Mouse (Mus musculus) heart, adult 9 months (tissue): ENCODE data around the gene Ttc21a.

Experiments
- DNase-seq, 2 experiments: peaks; one replicate each; pipeline ENCODE4 v3.0.0; 2022; ENCODE audit warnings: low spot score in 2 of 2

Gene Ttc21a

DNA sequence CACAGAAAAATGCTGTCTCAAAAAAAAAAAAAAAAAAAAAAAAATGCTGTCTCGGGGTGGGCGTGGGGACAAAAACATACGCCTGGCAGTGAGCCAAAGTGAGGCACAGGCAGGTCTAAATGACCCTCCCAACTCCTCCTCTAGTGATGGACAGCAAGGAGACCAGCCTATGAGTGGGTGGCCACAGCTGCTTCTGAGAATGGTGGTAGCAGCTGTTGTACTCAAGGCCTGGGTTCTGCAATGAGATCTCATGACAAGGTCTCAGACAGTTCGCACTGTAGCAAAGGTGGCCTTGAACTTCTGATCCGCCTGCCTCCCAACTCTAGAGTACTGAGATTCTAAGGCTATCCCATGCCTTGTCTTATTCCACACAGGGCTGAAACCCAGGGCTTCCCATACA, 4.0 kb downstream of the Ttc21a start:
- DNase-seq, result no peak

DNA sequence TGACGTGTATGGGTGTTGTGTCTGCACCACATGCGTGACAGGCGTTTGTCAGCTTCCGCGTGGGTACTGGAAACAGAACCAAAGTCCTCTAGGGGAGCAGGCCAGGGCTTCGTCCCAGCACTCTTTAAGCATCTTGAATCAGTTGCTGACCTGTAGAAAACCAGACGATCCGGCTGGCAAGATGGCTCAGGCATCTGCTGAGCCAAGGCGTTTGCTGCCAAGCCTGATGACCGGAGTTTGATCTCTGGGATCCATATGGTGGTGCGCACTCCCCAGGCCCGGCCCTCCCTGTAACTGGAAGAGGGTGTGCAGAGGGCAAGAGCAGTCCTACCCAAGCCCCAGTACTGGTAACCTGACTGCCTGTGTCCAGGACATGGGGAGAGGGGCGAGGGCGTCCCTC, 4.5 kb downstream of the Ttc21a start:
- no peak for DNase-seq

DNA sequence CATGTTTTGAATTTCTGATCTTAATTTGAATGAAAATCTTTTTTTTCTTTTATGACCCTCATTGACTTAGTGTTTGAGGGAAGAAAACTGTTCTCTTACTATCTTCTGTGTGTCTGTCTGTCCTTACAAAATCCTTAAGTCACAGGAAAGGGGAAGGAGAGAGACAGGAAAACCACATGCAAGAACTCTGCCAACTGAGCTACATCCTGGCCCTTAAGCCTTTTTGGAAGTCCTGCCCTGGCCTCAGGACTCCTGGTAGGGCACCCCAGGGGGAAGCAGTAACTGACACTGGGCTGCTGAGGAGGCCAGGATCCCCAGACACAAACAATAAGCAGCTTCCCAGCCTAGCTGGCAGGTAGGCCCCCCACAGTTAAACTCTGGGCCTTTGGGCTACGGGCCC, 5.9 kb downstream of the Ttc21a start:
- no peak for DNase-seq

DNA sequence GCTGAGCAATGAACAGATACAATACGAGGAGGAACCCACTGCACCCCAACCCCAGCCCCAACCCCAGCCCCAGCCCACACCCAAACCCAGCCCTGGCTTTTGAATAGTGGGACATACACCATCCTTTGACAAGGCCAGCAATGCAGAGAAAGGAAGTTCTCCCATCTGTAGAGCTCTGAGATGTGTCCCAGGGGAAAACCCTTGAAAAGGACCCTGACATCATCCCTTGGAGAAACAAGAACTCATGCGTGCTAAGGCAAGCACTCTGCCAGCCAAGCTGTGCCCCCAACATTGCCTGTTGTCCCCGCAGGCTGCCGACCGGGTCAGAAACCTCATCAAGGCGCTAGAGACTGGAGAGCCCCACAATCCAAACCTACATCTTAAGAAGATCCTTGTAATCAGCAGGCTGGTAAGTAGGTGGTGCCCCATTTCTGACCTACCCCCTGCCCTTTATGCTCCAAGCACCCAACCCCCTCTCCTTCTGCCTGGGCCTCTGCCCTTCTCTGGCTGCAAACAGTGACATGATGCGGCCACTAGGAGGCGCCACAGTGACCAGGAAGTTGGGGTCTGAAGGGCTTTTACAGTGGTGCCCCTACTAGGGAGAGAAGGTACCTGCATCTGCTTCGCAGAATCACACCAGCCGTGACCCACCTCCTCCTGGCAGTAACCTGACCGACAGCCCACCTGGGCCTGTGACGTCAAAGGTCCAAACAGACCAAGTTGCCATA, 7.9 kb downstream of the Ttc21a start:
- DNase-seq, result no peak

DNA sequence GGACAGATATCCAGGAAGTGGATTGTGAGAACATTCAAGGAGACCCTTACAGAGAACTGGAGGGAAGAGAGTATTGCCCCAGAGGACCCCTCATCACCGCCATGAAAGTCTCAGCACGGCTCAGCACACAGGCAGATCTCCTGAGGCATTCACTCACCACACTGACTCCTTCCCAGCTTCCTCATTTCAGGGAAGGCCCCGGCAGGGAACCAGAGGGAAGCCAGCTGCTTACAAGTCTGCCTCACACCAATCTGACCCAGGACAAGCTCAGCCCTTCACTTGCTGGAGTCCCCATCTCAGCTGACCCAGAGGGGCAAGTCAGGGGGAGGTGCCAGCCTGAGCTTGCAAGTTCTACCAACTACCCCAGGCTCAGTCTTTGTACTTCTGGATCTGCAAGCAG, 11.4 kb downstream of the Ttc21a start:
- DNase-seq, result no peak

DNA sequence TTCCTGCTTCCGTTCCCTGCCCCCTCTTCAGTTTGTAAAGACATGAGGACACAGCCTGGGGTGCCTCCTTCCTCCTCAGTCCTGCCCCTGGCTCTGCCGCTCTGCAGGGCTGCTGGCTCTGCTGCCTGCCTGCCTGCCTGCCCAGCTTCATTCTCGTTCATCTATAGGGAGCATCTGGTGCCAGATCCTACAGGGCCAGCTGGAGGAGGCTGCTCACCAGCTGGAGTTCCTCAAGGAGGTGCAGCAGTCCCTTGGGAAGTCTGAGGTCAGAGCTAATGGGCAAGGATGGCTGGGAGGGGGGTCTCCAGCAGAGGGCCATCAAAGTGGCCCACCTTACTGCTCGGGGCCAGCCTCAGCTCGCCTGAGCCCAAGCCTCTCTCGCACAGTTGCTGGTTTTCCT, 13.0 kb downstream of the Ttc21a start:
- no peak for DNase-seq

DNA sequence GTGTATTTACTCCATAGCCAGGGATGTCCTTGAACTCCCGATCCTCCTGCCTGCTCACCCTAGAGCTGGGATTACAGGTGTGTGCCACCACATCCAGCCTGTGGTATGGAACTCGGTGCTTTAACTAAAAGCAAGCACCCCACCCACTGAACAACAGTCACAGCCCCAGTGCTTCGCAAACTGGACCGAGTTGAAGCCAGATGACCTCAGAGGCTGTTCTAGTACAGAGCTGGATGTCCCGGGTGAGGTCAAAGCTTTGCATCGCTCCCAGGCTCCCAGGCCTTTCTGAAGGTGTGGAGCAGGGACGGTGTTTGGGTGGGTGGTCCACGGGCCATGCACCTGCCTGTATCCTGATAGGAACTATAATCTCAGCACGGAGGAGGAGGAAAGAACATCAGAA, 14.0 kb downstream of the Ttc21a start:
- no peak for DNase-seq

DNA sequence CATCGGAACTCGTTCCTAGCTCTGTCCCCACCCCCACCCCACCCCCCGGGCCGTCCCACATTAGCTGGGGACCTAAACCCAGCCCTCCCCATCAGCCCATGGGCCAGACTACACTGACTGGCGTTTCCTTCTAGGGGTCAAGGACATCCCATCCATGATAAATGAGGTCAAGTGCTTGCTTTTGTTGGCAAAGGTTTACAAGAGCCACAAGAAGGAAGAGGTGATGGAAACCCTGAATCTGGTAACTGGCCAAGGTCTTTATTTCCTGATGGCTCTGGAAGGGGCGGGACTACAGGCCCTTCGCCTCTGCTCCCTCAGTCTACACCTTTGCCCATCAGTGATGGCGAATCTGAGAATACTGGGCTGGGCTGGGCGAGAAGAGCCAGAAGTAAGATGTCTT, 21.4 kb downstream of the Ttc21a start:
- no peak for DNase-seq

DNA sequence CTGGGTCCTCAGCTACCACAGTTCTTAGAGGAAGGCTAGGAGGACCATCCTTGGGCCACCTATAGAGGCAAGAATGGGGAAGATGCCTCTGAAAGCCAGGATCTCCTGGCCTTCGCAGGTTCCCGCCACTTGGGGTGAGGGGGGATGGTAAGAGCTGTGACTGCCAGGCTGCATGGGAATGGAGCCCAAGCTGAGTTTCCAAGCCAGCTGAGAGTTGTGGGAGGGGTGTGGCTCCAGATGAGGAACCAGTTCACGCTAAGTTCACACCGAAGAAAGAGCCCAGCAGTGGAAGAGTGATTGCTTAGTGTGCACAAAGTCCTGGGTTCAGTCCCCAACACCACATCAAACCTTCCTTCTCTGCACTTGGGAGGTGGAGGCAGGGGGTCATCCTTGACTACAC, 24.8 kb downstream of the Ttc21a start:
- DNase-seq, result no peak

DNA sequence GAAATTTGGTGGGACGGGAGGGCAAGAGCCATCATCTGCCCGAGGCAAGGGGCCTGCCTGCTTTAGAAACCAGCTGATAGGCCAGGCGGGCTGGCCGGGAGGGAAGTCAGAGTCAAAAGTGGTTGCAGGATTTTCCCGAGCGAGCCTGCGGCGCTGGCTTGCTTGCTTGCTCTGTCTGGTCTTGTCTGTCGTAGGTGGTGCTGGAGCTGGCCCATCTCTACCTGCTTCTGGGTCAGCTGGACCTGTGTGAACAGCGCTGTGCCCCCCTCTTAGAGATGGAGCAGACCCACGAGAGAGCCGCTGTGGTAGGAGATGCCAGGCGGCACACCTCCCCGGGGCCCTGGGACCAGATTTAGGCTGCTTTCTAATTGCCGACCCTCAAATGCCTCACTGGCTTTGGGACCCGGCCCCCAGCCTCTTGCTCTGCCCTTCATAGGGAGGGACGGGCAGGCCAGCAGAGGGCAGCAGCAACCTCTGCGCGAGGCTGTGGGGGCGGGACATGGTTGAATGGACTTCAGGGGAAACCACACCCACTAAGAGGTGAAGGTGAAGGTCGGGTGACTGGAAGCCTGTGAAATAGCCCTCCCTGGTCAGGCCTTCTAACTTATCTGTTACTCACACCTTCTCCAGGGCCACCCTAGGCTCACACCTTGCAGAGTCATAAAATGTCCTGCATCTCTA, 25.7 kb downstream of the Ttc21a start:
- DNase-seq, result peak; percentile 59 to 75

DNA sequence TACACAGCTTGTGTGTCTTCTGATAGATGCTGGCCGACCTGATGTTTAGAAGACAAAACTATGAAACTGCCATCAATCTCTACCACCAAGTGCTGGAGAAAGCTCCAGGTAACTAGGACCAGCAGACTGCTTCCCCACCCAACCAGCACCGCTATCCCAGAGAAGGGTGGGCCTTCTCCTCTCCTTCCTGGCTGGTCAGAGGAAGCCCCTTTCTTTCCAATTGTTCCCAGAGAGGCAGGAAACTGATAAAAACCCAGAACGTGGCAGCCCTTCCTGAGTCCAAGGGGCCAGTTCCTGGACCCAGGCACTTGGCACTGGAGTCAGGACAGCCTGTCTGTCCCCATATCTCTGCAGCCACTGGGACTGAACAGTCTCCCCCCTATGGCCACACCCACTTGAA, 26.8 kb downstream of the Ttc21a start:
- DNase-seq, result peak; percentile 54 to 67

DNA sequence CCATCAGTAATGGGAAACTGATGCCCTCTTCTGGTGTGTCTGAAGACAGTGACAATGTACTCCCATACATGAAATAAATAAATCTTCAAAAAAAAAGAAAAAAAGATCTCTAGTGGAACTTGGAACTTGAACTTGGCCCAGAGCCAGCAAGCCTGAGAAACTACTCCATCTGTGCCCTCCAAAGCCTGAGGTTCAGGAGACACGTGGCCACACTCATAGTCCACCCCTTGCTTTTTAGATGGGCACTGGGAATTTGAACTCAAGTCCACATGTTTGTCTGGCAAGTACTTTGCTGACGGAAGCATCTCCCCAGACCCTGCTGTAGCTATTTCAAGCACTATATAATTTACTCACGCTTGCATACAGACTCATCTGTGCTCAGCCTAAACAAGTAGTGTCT, 27.8 kb downstream of the Ttc21a start:
- DNase-seq, result no peak

DNA sequence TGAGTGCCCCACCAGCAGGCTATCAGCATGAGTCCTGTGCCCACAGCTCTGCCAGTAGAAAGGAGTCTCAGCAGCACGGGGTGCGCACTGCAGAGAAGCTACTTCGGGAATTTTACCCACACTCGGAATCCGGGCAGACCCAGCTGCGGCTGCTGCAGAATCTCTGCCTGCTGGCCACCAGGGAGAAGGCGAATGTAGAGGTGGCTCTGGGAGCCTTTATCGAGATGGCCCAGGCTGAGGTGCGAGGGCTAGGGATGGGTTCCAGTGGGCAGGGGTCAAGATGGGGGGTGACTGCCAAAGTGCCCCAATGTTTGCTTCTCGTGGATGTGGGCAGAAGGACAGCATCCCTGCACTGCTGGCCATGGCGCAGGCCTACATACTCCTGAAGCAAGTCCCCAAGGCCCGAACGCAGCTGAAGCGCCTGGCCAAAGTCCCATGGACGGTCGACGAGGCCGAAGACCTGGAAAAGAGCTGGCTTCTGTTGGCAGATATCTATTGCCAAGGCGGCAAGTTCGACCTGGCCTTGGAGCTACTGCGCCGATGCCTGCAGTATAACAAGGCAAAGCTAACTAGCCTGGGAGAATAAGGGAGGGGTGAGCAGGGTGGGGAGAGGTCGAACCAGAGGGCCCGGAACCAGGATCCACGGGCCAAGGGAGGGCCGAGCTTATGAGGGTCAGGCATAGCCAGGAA, 29.0 kb downstream of the Ttc21a start:
- DNase-seq, result no peak

DNA sequence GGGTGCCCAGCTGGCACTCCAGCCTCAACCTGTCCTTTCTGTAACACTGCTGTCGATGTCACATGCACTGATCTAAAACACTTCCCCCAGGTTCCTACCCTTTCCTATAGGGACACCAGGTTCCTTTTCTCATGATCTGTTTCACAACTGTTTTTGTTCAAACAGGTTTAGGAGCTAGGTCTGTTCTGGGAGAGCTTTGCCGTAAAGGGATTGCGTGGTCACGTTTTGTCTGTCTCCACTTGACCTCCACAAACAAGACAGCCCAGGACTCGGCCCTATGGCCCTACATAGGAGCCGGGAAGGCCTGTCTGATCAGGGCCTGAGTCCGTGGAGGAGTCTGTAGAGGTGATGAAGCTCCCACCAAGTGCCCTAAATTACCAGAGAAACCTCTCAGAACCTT, 32.4 kb downstream of the Ttc21a start:
- no peak for DNase-seq

DNA sequence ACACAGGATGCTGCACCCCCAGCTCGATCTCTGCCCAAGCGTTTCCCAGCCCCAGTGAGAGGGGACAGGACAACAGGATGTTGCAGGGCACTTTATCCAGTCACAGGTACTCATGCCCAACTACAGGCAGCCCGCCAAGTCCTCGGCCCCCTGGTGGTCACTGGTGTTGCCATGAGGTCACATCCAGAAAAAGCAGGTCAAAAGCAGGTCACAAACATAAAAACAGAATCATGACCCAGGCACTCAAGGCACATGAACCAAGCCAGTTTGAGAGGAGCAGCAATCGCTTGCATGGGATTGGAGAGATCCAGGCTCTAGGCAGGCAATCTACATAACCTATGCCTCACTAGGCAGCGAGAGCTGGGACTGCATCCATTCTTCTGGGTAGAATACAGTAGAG, 32.8 kb downstream of the Ttc21a start:
- no peak for DNase-seq

DNA sequence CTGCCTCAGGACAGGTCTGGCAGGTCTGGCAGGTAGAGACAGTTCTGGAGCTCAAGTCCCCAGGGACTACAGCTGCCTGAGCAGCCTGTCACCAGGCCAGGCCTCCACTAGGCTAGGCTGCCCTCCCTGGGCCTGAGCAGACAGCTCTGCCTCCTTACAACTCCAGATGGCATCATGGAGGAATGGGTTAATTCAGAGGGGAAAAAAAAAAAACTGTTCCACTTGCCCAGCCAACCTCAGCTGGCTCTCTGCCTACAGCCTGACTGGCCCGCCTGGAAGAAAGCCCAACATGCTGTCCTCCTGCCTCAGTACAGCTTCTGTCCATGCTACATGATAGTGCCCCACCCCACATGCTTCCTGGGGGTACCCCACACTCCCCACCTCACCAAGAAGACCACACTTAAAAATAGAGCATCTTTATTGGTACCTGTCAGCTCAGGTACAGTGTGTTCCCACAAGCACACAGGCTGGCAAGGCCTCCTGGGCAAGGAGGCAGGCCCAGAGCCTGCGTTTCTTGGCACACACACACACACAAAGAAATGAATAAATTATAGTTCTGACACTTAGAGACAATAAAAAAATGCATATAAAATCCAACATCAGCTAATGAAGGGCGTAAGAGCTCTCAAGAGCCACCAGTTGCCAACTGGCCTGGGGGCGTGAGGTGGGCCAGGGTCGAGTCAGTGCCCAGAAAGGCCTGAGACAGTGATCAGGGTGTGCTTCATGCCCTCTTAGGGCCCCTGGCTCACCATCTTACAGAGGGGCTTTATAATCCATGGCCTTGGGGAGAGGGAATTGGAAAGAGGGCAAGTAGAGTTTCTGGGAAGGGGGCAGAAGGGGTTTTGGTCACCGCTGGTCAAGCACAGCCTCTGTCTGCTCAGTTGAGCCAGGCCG, 33.6 kb downstream of the Ttc21a start:
- DNase-seq, result no peak

DNA sequence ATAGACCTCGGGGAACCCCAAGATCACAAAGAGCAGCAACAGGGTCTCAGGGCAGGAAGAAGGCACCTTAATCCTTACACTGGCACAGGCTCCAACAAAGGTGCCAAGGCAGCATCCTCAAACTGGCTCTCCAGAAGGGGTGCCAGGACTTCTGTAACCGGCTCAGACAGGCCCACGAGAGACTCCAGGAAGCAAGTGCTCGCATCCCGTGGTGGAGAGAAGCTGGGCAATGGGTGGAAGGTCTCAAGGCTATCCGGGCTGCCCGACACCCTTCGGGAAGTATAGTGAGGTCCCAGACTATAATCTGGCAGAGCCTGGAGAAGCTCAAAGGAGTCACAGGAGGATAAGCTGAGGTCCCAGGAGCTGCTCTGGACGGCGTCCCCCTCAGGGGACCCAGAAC, 34.8 kb downstream of the Ttc21a start:
- DNase-seq, result no peak

DNA sequence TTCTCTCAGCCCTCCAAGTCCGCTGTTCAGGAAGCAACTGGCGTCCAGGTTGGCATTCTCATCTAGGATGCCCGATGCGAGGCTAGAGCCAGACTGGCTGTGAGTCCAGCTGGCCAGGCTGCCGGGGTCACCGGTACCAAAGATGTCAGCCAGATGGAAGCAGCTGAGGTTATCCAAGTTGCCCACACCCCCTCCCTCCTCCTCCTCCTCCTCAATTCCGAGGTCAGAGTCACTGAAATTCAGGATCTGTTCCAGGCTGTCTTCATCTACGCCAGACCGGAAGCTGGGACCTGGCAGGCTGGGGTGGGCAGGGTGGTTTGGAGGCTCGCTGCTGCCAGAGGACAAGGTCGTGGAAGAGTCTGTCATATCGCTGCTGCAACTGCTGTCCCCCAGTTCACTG, 35.2 kb downstream of the Ttc21a start:
- peak; percentile 70 to 75 for DNase-seq

DNA sequence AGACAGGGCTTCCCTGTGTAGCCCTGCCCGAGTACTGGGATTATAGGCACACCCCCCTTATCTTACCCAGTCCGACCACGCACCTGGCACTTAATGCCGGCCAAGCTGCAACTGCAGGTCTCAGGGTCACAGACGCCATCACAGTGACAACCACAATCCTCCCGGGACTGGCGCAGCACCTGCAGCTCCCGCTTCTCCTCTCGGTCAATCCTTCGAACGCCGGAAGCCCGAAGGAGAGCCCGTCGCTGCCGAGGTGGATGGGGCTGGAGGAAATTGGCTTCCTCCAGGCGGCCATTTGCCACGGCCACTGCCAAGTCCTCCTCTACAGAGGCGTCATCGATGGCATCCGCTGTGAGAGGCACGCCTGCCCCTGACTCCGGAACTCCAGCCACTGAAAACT, 35.9 kb downstream of the Ttc21a start:
- no peak for DNase-seq

DNA sequence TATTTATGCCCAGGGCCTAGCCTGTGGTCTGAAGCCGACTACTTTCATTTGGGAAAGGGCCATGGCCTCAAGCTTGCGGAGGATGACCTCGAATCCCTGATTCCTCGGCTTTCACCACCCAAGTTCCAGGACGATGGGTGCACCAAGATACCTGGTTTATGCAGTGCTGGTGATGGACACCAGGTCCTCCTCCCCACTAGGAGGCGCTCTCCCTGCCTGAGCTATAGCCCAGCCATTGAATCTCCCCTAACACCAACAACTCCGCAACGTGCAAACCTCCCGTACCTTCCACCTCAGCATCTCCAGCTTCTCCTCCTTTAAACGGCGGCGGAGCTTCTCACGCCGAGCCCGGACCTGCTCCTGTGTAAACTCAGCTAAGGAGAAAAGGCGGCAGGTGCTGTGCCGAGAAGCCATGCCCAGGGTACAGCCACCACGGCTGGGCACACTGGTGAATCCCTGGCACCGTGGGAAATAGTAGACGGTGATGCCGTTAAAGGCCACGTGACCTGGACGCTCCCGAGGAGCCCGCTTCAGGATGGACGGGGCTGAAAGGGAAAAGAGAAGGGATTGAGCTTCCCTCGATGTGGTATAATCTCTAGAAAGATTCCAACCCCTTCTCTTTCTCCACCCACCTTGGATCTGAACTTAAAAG, 36.6 kb downstream of the Ttc21a start:
- no peak for DNase-seq

DNA sequence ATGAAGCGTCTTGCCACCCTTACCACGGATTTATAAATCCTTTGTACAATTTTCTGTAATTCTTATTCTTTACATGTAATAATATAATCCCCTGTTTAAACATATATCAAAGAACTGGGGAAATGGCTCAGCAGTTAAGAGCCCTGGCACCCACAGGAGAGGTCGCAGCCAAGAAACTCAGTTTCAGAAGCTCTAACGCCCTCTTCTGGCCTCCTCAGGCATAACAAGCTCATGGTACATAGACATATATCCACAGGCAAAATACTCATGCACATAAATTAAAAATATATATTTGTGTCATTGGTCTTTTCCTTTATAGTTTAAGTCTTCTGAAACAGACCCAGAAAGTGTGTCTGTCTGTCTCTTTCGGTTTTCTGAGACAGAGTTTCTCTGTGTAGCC, 37.2 kb downstream of the Ttc21a start:
- no peak for DNase-seq

DNA sequence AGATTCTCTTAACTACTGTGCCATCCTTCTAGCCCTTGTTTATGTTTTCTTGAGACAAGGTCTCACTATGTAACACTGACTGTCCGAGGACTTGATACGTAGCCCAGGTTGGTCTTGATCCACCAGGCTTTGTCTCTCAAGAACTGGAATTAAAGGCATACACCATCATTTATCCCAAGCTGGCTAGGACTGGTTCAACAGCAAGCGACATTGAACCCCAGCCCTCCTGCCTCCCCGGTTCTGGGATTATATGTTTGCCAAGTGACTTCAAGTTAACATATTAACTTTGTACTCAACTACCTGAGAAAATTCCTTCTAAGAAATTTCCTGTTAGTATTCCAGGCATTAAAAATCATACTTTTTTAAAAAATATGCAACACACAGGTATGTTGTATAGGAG, 37.9 kb downstream of the Ttc21a start:
- DNase-seq, result no peak
